Mouse (Mus musculus) CH12.LX (cell line): Measurements from ENCODE around the gene Col17a1.

Source experiments
- CHD1 ChIP-seq: IDR thresholded peaks from 2 replicates; pipeline ENCODE4 v1.6.1; 2012; ENCODE audit warnings: low read depth, low read length, improper control_type of control experiment, inconsistent platforms
- CTCF ChIP-seq, 2 experiments: IDR thresholded peaks in 1 of 2; conservative IDR thresholded peaks in 1 of 2; 2 replicates each; pipeline ENCODE4 v1.5.1; 2011 to 2012; ENCODE audit warnings: low read depth in 2 of 2, low read length in 2 of 2, improper control_type of control experiment in 1 of 2, inconsistent platforms in 1 of 2, mild to moderate bottlenecking in 1 of 2, moderate library complexity in 1 of 2
- MAFK ChIP-seq: IDR thresholded peaks from 2 replicates; pipeline ENCODE4 v1.6.1; 2011; ENCODE audit warnings: low read length, improper control_type of control experiment; ENCODE audit not compliant: insufficient replicate concordance

DNA sequence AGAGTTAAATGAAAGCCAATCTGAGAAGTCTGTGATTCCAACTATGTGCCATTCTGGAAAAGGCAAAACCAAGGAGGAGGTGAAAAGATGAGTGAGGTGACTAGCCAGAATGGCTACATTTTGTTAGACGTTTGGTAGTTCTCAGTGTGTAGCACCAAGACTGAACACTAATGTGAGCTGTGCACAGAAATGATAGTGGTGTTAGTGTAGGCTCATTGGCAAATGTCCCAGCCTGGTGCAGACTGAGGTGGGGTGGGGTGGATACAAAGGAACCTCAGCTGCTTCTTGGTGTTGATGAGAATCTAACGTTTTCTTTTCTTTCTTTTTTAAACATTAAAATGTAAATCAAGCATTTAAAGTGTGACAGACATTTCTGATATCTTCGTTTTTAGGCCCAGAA is 83.4 kb downstream of the Col17a1 start:
- TF ChIP-seq MAFK (no peak), CTCF (conservative IDR thresholded peaks at IDR 0.05 in 1 of 2, IDR thresholded peaks at IDR 0.05 in 1 of 2; ENCODE audit: low read depth in 2 of 2, low read length in 2 of 2) (no peak), CHD1 (no peak)
